Mouse (Mus musculus): ENCODE results near the gene Fry. TPM values are rescaled to one million over a fixed set of nuclear protein-coding genes. Genes with fewer than 3 reads are reported as not detected.
A peak's percentile ranks its signal among the peaks of the same experiment; 100 is the strongest.

Fry gene
- polyA plus RNA-seq, 1 experiment from 2014 or later = 12.4 TPM

- Histone ChIP-seq H3K36me3 (ENCODE audit: inconsistent target) (no peaks in the 10 kb centered on the region), H3K79me2 (ENCODE audit: inconsistent target) (no peaks in the 10 kb centered on the region), H3K27ac (no peak overlapping the region), H3K4me3 (ENCODE audit: inconsistent target) (no peak overlapping the region)
- WGBS (ENCODE audit: missing documents) = 93% methylated on average over 10 of the region's 10 CpGs
These were observed 53.1 kb downstream of the Fry start for GRCm38 (mm10) chr5:150171562-150171961.

- no peak overlapping the region for H3K27ac ChIP-seq
- H3K79me2 ChIP-seq (ENCODE audit: inconsistent target) = no peaks in the 10 kb centered on the region
- H3K4me3 ChIP-seq (ENCODE audit: inconsistent target) = no peak overlapping the region
- H3K36me3 ChIP-seq (ENCODE audit: inconsistent target) = no peaks in the 10 kb centered on the region
- 72% methylated on average over 6 of the region's 6 CpGs for WGBS (ENCODE audit: missing documents)
These were observed 55.4 kb downstream of the Fry start for GRCm38 (mm10) chr5:150173869-150174268.

GRCm38 (mm10) chr5:150174950-150175349, 56.5 kb downstream of the Fry start:
- Histone ChIP-seq H3K36me3 (ENCODE audit: inconsistent target) (no peaks in the 10 kb centered on the region), H3K79me2 (ENCODE audit: inconsistent target) (no peaks in the 10 kb centered on the region), H3K4me3 (ENCODE audit: inconsistent target) (no peak overlapping the region), H3K27ac (no peak overlapping the region)

GRCm38 (mm10) chr5:150176251-150177015, 58.0 kb downstream of the Fry start:
- Histone ChIP-seq H3K79me2 (ENCODE audit: inconsistent target) (no peaks in the 10 kb centered on the region), H3K36me3 (ENCODE audit: inconsistent target) (no peaks in the 10 kb centered on the region), H3K27ac (no peak overlapping the region), H3K4me3 (ENCODE audit: inconsistent target) (no peak overlapping the region)
- WGBS (ENCODE audit: missing documents) = 13% methylated on average over 13 of the region's 13 CpGs

GRCm38 (mm10) chr5:150177757-150178156, 59.3 kb downstream of the Fry start:
- H3K36me3 ChIP-seq (ENCODE audit: inconsistent target) = no peaks in the 10 kb centered on the region
- H3K27ac ChIP-seq = no peak overlapping the region
- H3K4me3 ChIP-seq (ENCODE audit: inconsistent target) = no peak overlapping the region
- H3K79me2 ChIP-seq (ENCODE audit: inconsistent target) = no peaks in the 10 kb centered on the region
- 100% methylated on average over 1 of the region's 1 CpGs for WGBS (ENCODE audit: missing documents)

GRCm38 (mm10) chr5:150178194-150178801, 59.9 kb downstream of the Fry start:
- WGBS (ENCODE audit: missing documents) = 67% methylated on average over 2 of the region's 2 CpGs
- Histone ChIP-seq H3K79me2 (ENCODE audit: inconsistent target) (no peaks in the 10 kb centered on the region), H3K36me3 (ENCODE audit: inconsistent target) (no peaks in the 10 kb centered on the region), H3K4me3 (ENCODE audit: inconsistent target) (no peak overlapping the region), H3K27ac (no peak overlapping the region)

GRCm38 (mm10) chr5:150180985-150181607, 62.7 kb downstream of the Fry start:
- H3K4me3 ChIP-seq (ENCODE audit: inconsistent target) = no peak overlapping the region
- WGBS (ENCODE audit: missing documents) = 100% methylated on average over 1 of the region's 1 CpGs
- no peaks in the 10 kb centered on the region for H3K36me3 ChIP-seq (ENCODE audit: inconsistent target)
- H3K79me2 ChIP-seq (ENCODE audit: inconsistent target) = no peaks in the 10 kb centered on the region
- no peak overlapping the region for H3K27ac ChIP-seq

GRCm38 (mm10) chr5:150184959-150185358, 66.5 kb downstream of the Fry start:
- Histone ChIP-seq H3K79me2 (ENCODE audit: inconsistent target) (no peaks in the 10 kb centered on the region), H3K27ac (no peak overlapping the region), H3K36me3 (ENCODE audit: inconsistent target) (no peaks in the 10 kb centered on the region), H3K4me3 (ENCODE audit: inconsistent target) (no peak overlapping the region)
- WGBS (ENCODE audit: missing documents) = 100% methylated on average over 3 of the region's 3 CpGs

GRCm38 (mm10) chr5:150186121-150186520, 67.7 kb downstream of the Fry start:
- no peaks in the 10 kb centered on the region for H3K79me2 ChIP-seq (ENCODE audit: inconsistent target)
- H3K27ac ChIP-seq = no peak overlapping the region
- H3K36me3 ChIP-seq (ENCODE audit: inconsistent target) = no peaks in the 10 kb centered on the region
- H3K4me3 ChIP-seq (ENCODE audit: inconsistent target) = no peak overlapping the region
- WGBS (ENCODE audit: missing documents) = 97% methylated on average over 3 of the region's 4 CpGs

GRCm38 (mm10) chr5:150186676-150187075, 68.2 kb downstream of the Fry start:
- 91% methylated on average over 3 of the region's 4 CpGs for WGBS (ENCODE audit: missing documents)
- H3K79me2 ChIP-seq (ENCODE audit: inconsistent target) = no peaks in the 10 kb centered on the region
- H3K4me3 ChIP-seq (ENCODE audit: inconsistent target) = no peak overlapping the region
- H3K36me3 ChIP-seq (ENCODE audit: inconsistent target) = no peaks in the 10 kb centered on the region
- H3K27ac ChIP-seq = no peak overlapping the region

GRCm38 (mm10) chr5:150188031-150188430, 69.6 kb downstream of the Fry start:
- 65% methylated on average over 4 of the region's 4 CpGs for WGBS (ENCODE audit: missing documents)

GRCm38 (mm10) chr5:150190454-150191358, 72.3 kb downstream of the Fry start:
- Histone ChIP-seq H3K27ac (no peak overlapping the region), H3K4me3 (ENCODE audit: inconsistent target) (no peak overlapping the region), H3K79me2 (ENCODE audit: inconsistent target) (no peaks in the 10 kb centered on the region), H3K36me3 (ENCODE audit: inconsistent target) (no peaks in the 10 kb centered on the region)
- WGBS (ENCODE audit: missing documents) = 92% methylated on average over 4 of the region's 4 CpGs

More at GRCm38 (mm10) chr5:150188031-150188430, 69.6 kb downstream of the Fry start:
- Histone ChIP-seq H3K4me3 (ENCODE audit: inconsistent target) (no peak overlapping the region), H3K79me2 (ENCODE audit: inconsistent target) (no peaks in the 10 kb centered on the region), H3K27ac (no peak overlapping the region), H3K36me3 (ENCODE audit: inconsistent target) (no peaks in the 10 kb centered on the region)

GRCm38 (mm10) chr5:150195514-150196210, 77.2 kb downstream of the Fry start:
- no peak overlapping the region for H3K27ac ChIP-seq
- H3K79me2 ChIP-seq (ENCODE audit: inconsistent target) = no peaks in the 10 kb centered on the region
- 5% methylated on average over 21 of the region's 22 CpGs for WGBS (ENCODE audit: missing documents)
- H3K4me3 ChIP-seq (ENCODE audit: inconsistent target) = peak overlapping the region; percentile 50
- no peaks in the 10 kb centered on the region for H3K36me3 ChIP-seq (ENCODE audit: inconsistent target)

GRCm38 (mm10) chr5:150196211-150196585, 77.8 kb downstream of the Fry start:
- Histone ChIP-seq H3K4me3 (ENCODE audit: inconsistent target) (peak overlapping the region; percentile 50), H3K79me2 (ENCODE audit: inconsistent target) (no peaks in the 10 kb centered on the region), H3K27ac (no peak overlapping the region), H3K36me3 (ENCODE audit: inconsistent target) (no peaks in the 10 kb centered on the region)
- WGBS (ENCODE audit: missing documents) = 17% methylated on average over 6 of the region's 6 CpGs

Data from macrophage (primary cell).